Mouse (Mus musculus) neural tube, embryonic 14.5 days (tissue): Measurements from ENCODE around the gene Cct5. TPM values are rescaled to one million over a fixed set of nuclear protein-coding genes. Genes with fewer than 3 reads are reported as not detected.

ENCODE experiments used
- ATAC-seq: fragments of 200-750 bp; cut with Nextera tagmentation; 2 replicates; pipeline ENCODE4 v1.8.0; 2017; ENCODE audit warnings: low read depth, mild to moderate bottlenecking, moderate TSS enrichment, moderate library complexity
- H3K27ac ChIP-seq: fragments of 300-500 bp; sonication (generic); 2 replicates; pipeline ENCODE4 v1.5.1; 2014; ENCODE audit warnings: low read depth, mild to moderate bottlenecking, control low read depth, low read length, moderate library complexity, mixed read lengths
- H3K27me3 ChIP-seq: fragments of 300-500 bp; sonication (generic); 2 replicates; pipeline ENCODE4 v1.6.1; 2014; ENCODE audit warnings: low read length; ENCODE audit not compliant: control insufficient read depth, insufficient read depth
- H3K36me3 ChIP-seq: fragments of 300-500 bp; sonication (generic); 2 replicates; pipeline ENCODE4 v1.6.1; 2014; ENCODE audit warnings: low read length, mixed read lengths; ENCODE audit not compliant: control insufficient read depth, insufficient read depth
- H3K4me1 ChIP-seq: fragments of 300-500 bp; sonication (generic); 2 replicates; pipeline ENCODE4 v1.6.1; 2014; ENCODE audit warnings: low read length; ENCODE audit not compliant: control insufficient read depth, insufficient read depth
- H3K4me2 ChIP-seq: fragments of 300-500 bp; sonication (generic); 2 replicates; pipeline ENCODE4 v1.6.1; 2014; ENCODE audit warnings: mild to moderate bottlenecking, low read depth, low read length, control low read depth
- H3K4me3 ChIP-seq: fragments of 300-500 bp; sonication (generic); 2 replicates; pipeline ENCODE4 v1.5.1; 2014; ENCODE audit warnings: low read depth, low read length, control low read depth, mixed read lengths
- H3K9ac ChIP-seq: fragments of 300-500 bp; sonication (generic); replicated peaks from 2 replicates; pipeline ENCODE4 v1.6.1; 2014; ENCODE audit warnings: low read depth, mild to moderate bottlenecking, control low read depth, low read length, mixed read lengths
- H3K9me3 ChIP-seq: fragments of 300-500 bp; sonication (generic); 2 replicates; pipeline ENCODE4 v1.6.1; 2016; ENCODE audit warnings: low read length; ENCODE audit not compliant: control insufficient read depth
- WGBS: fragments of 180-500 bp; shearing (Covaris S2); extraction: QIAGEN DNeasy Blood & Tissue Kit; methylation state at CpG from one replicate; pipeline ENCODE4 v1.1.7; 2014; 5-methylcytosine and 5-hydroxymethylcytosine counted together
- polyA plus RNA-seq: library from polyadenylated mRNA; unstranded; fragments of >200 nt; fragmentation: Nextera tagmentation; extraction: Ambion mirVana; gene quantifications from 2 replicates; pipeline ENCODE4 v1.2.1, GENCODE M21; 2014

The Cct5 gene
- polyA plus RNA-seq, 1 experiment from 2014 or later = 498 TPM

DNA sequence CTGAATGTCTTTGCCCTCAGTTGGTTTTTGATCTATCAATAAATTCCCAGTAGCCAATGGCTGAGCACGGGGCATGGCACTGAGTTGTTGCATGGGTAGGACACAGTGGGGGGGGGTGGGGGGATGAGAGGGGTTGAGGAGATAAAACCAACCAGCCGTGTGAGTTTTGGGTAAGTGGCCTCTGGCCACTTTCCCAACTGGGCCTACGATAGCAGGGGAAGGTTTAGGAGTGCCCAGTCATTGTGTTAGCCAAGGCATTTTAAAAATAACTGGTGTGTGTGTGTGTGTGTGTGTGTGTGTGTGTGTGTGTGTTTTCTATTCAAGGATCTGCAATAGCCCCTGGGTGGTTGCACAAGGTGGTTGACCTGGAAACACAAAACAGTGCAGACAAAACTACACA lies 58.4 kb downstream of the Cct5 start:
- H3K27ac ChIP-seq = no peak overlapping the region
- ATAC-seq = no peak
- H3K4me2 ChIP-seq = no peak overlapping the region
- no peak overlapping the region for H3K9ac ChIP-seq
- no peaks in the 10 kb centered on the region for H3K36me3 ChIP-seq
- no peaks in the 10 kb centered on the region for H3K9me3 ChIP-seq
- peaks cover 6% of the 10 kb centered on the region; the same call in 1 of the 2 replicates for H3K4me1 ChIP-seq
- H3K27me3 ChIP-seq = no peaks in the 10 kb centered on the region
- no peak overlapping the region for H3K4me3 ChIP-seq
- 9% methylated on average over 3 of the region's 3 CpGs for WGBS

DNA sequence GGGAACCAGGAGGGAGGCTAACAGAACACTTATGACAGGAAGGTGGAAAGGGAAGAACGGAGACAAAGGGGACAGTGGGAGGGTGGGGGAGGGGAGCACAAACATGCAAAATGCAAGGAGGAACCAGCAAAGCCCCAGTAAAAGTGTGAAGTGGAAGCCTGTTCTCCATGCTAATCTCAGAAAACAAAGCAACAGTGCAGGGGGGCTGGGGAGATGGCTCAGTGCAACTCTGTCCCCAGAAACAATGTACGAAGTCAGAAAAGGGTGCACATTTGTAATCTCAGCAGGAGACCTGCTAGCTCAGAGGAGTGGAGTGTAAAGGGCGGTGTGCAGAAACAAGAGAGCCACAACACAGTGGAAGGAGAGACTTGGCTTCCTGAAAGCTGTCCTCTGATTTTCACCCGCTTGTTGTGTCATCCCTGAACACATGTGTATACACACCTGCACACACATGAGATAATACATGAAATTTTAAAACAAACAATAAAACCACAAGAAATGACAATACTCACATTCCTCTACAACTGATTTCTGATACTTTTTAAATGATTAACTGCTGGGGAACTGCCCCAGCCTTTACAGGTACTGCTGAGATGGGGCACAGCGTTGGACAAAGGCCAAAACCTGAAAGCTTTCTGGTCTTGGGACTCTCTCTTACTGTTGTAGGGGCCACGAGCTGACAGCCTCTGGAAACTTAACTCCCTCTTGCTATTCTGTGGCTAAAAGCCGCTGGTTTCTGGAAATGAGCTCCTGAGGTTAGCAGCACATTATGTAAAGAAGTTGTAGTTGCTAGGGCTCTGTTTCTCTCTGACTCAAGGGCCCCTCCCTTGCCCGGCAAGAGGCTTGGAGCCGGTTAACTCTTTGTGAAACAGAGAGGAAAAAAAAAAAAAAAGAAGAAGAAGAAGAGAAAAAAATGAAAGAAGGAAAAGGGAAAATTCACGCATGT lies 59.3 kb downstream of the Cct5 start:
- no peaks in the 10 kb centered on the region for H3K36me3 ChIP-seq
- H3K27ac ChIP-seq = no peak overlapping the region
- H3K27me3 ChIP-seq = no peaks in the 10 kb centered on the region
- peaks cover 6% of the 10 kb centered on the region; the same call in 1 of the 2 replicates for H3K4me1 ChIP-seq
- H3K9me3 ChIP-seq = no peaks in the 10 kb centered on the region
- no peak overlapping the region for H3K4me2 ChIP-seq
- no peak overlapping the region for H3K4me3 ChIP-seq
- WGBS = 8% methylated on average over 10 of the region's 10 CpGs
- no peak overlapping the region for H3K9ac ChIP-seq
- ATAC-seq = peak; percentile 31; the same call in 1 of the 2 replicates

Other genes starting within 250 kb of the Cct5 start
- gene Ankrd33b, start 234.1 kb downstream of the Cct5 start, polyA plus RNA-seq = 0.75 and 1.3 TPM in 2 replicates
- gene Ropn1l, start 148.1 kb downstream of the Cct5 start, polyA plus RNA-seq = 1.9 TPM in 2 replicates
- gene March6, start 70.8 kb downstream of the Cct5 start, polyA plus RNA-seq = 98.4 and 115 TPM in 2 replicates
- 1.7 and 5.6 TPM in 2 replicates for gene Cmbl, start 36.4 kb downstream of the Cct5 start, polyA plus RNA-seq
- 10.2 and 12.2 TPM in 2 replicates for gene Fam173b, start within 50 bp of the Cct5 start, polyA plus RNA-seq